ENCODE assay signal across 33 mouse cellular contexts in genomic region chr3:103745001-103745770, GRCm38 (mm10). TPM values are rescaled to one million over a fixed set of nuclear protein-coding genes. Genes with fewer than 3 reads are reported as not detected.
DNase-seq lines count a peak whose midpoint lies in the region; ATAC-seq and TF ChIP-seq lines count a peak whose summit lies in the region.
"Had no signal": no experiment of that assay in that cellular context is flagged by ENCODE, and none has a peak within 500 bp of the region (broad histone marks: within the 10 kb centered on the region; RNA-seq: fewer than 3 reads in every experiment).

No protein-coding gene starts in this region.

- no peak for TF ChIP-seq EP300 in liver, postnatal 0 days (IDR thresholded peaks at IDR 0.05; ENCODE audit: low read depth)
- TF ChIP-seq EP300 in MEL (IDR thresholded peaks at IDR 0.05; ENCODE audit: low read depth in 1 of 2, low read length in 2 of 2): peak; percentile 68 to 79

- 87% methylated on average over 14 of the region's 14 CpGs for WGBS in liver, postnatal 0 days (ENCODE audit: insufficient replicate concordance)
- 89% methylated on average over 14 of the region's 14 CpGs for WGBS in liver, embryonic 11.5 days

- H3K9me3 ChIP-seq in liver, postnatal 0 days (ENCODE audit: low read length): no peaks in the 10 kb centered on the region
- no peaks in the 10 kb centered on the region for H3K9me3 ChIP-seq in liver, embryonic 11.5 days (ENCODE audit: control insufficient read depth, low read length)
- no peaks in the 10 kb centered on the region for H3K9me3 ChIP-seq in MEL (replicated peaks; ENCODE audit: insufficient read depth, low read length)
- H3K9me3 ChIP-seq: embryonic facial prominence, embryonic 12.5 days; forebrain, embryonic 12.5 days; hindbrain, embryonic 10.5 days; intestine, embryonic 15.5 days; limb, embryonic 13.5 days; liver, embryonic 13.5 days had no signal

- TF ChIP-seq CTCF in liver, postnatal 0 days (IDR thresholded peaks at IDR 0.05; ENCODE audit: low read depth): no peak
- no peak for TF ChIP-seq CTCF in MEL (IDR thresholded peaks at IDR 0.05 in 2 of 3, conservative IDR thresholded peaks at IDR 0.05 in 1 of 3; ENCODE audit: control insufficient read depth in 1 of 3, insufficient read depth in 1 of 3, low read depth in 2 of 3, low read length in 3 of 3, poor library complexity in 1 of 3, severe bottlenecking in 1 of 3)

- H3K27ac ChIP-seq in liver, postnatal 0 days (ENCODE audit: low read depth): 0 out of 2 replicates have a peak overlapping the region, but pooled peaks have one; percentile 32
- H3K27ac ChIP-seq in liver, embryonic 11.5 days (ENCODE audit: low read depth, low read length): no peak overlapping the region
- peak overlapping the region; percentile 24; the same call in 1 of the 2 replicates for H3K27ac ChIP-seq in MEL (ENCODE audit: control insufficient read depth, low read depth, low read length)
- H3K27ac ChIP-seq: embryonic facial prominence, embryonic 12.5 days; forebrain, embryonic 12.5 days; gastrocnemius, adult 2 months; hindbrain, embryonic 10.5 days; intestine, embryonic 15.5 days; layer of hippocampus, adult 2 months; limb, embryonic 13.5 days; liver, embryonic 13.5 days had no signal

- H3K9ac ChIP-seq in liver, postnatal 0 days (replicated peaks): no peak overlapping the region
- H3K9ac ChIP-seq in liver, embryonic 11.5 days (ENCODE audit: low read depth, low read length): no peak overlapping the region
- H3K9ac ChIP-seq in MEL (ENCODE audit: control insufficient read depth, low read depth, low read length, poor library complexity, severe bottlenecking): no peak overlapping the region
- H3K9ac ChIP-seq: embryonic facial prominence, embryonic 12.5 days; forebrain, embryonic 12.5 days; intestine, embryonic 15.5 days; limb, embryonic 13.5 days; liver, embryonic 13.5 days; lung, embryonic 14.5 days had no signal

- no peak for ATAC-seq in liver, postnatal 0 days
- ATAC-seq in liver, embryonic 11.5 days (replicated peaks; ENCODE audit: low FRiP score): no peak
- ATAC-seq in hematopoietic stem cell, adult 5-6 weeks (replicated peaks in 1 of 2; ENCODE audit: insufficient read depth in 1 of 2, low FRiP score in 2 of 2, low TSS enrichment in 1 of 2, low read depth in 1 of 2, poor library complexity in 2 of 2, severe bottlenecking in 2 of 2): peak; percentile 29 to 30; a peak in 2 of 4 replicates
- no peak for ATAC-seq in erythroid progenitor cell, adult 5-6 weeks (replicated peaks; ENCODE audit: low FRiP score, poor library complexity, severe bottlenecking)
- no peak for ATAC-seq in CD4-positive, CD25-positive, alpha-beta regulatory T cell, adult 4 months
- ATAC-seq: hindbrain, embryonic 16.5 days; intestine, embryonic 15.5 days had no signal

- no peaks in the 10 kb centered on the region for H3K27me3 ChIP-seq in liver, postnatal 0 days (ENCODE audit: insufficient read depth, low read length)
- H3K27me3 ChIP-seq in liver, embryonic 11.5 days (replicated peaks; ENCODE audit: control insufficient read depth, insufficient read depth, low read length): no peaks in the 10 kb centered on the region
- no peaks in the 10 kb centered on the region for H3K27me3 ChIP-seq in MEL (ENCODE audit: control insufficient read depth in 1 of 2, insufficient read depth in 2 of 2, low read length in 2 of 2)
- H3K27me3 ChIP-seq: embryonic facial prominence, embryonic 12.5 days; forebrain, embryonic 12.5 days; intestine, embryonic 15.5 days; limb, embryonic 13.5 days; liver, embryonic 13.5 days had no signal

- TF ChIP-seq POLR2A in MEL (IDR thresholded peaks at IDR 0.05; ENCODE audit: control insufficient read depth in 1 of 2, insufficient read depth in 1 of 2, low read depth in 1 of 2, low read length in 2 of 2, poor library complexity in 1 of 2): no peak

- no peaks in the 10 kb centered on the region for H3K4me1 ChIP-seq in liver, postnatal 0 days (ENCODE audit: insufficient read depth)
- H3K4me1 ChIP-seq in liver, embryonic 11.5 days (replicated peaks; ENCODE audit: control insufficient read depth, insufficient read depth, low read length): no peaks in the 10 kb centered on the region
- H3K4me1 ChIP-seq in MEL (ENCODE audit: control insufficient read depth in 1 of 2, insufficient read depth in 2 of 2, low read length in 2 of 2): peaks cover 3 to 8% of the 10 kb centered on the region in 2 experiments; a peak in 3 of 4 replicates
- H3K4me1 ChIP-seq: embryonic facial prominence, embryonic 12.5 days; intestine, embryonic 15.5 days; limb, embryonic 13.5 days had no signal

- no peak for TF ChIP-seq RAD21 in MEL (IDR thresholded peaks at IDR 0.05; ENCODE audit: low read depth, low read length)

- no peak overlapping the region for H3K4me3 ChIP-seq in liver, postnatal 0 days (ENCODE audit: low read depth, low read length)
- H3K4me3 ChIP-seq in liver, embryonic 11.5 days (ENCODE audit: low read depth, low read length): no peak overlapping the region
- no peak overlapping the region for H3K4me3 ChIP-seq in MEL (ENCODE audit: control insufficient read depth in 1 of 2, insufficient read depth in 1 of 2, low read depth in 2 of 2, low read length in 2 of 2)
- H3K4me3 ChIP-seq: embryonic facial prominence, embryonic 12.5 days; forebrain, embryonic 12.5 days; gastrocnemius, adult 2 months; hindbrain, embryonic 10.5 days; intestine, embryonic 15.5 days; layer of hippocampus, adult 2 months; limb, embryonic 13.5 days; liver, embryonic 13.5 days had no signal

- no peaks in the 10 kb centered on the region for H3K79me2 ChIP-seq in MEL (ENCODE audit: control insufficient read depth, insufficient read depth, low read length, poor library complexity)

- no peak for DNase-seq in liver, postnatal 0 days
- no peak for DNase-seq in liver, embryonic 11.5 days (ENCODE audit: low spot score)
- DNase-seq in MEL (ENCODE audit: low read depth, low spot score): peak; percentile 72
- DNase-seq in kidney, postnatal 36 days: no peak
- DNase-seq: adrenal gland, postnatal 25 days; cerebellum, adult 11-12 months; cerebellum, postnatal 10 days; gastrocnemius, adult 2 months; kidney, adult 8-10 months; kidney, postnatal 10 days; layer of hippocampus, postnatal 36 days; liver, embryonic 13.5 days; lung, embryonic 14.5 days; thymus, adult 18-20 months; thymus, postnatal 36 days had no signal

- H3K4me2 ChIP-seq in liver, postnatal 0 days (ENCODE audit: low read depth, low read length): no peak overlapping the region
- no peak overlapping the region for H3K4me2 ChIP-seq in liver, embryonic 11.5 days
- H3K4me2 ChIP-seq: embryonic facial prominence, embryonic 12.5 days; forebrain, embryonic 12.5 days; heart, embryonic 11.5 days; intestine, embryonic 15.5 days; limb, embryonic 13.5 days; liver, embryonic 13.5 days; lung, embryonic 14.5 days had no signal

- H3K36me3 ChIP-seq in liver, postnatal 0 days (replicated peaks; ENCODE audit: insufficient read depth, low read length): peaks cover 91% of the 10 kb centered on the region
- peaks cover 43% of the 10 kb centered on the region for H3K36me3 ChIP-seq in liver, embryonic 11.5 days (ENCODE audit: control insufficient read depth, insufficient read depth, low read length)
- H3K36me3 ChIP-seq in MEL (ENCODE audit: control insufficient read depth in 1 of 2, insufficient read depth in 2 of 2, low read length in 2 of 2): peaks cover 10 to 20% of the 10 kb centered on the region in 2 experiments

TF ChIP-seq in MEL, 35 proteins besides CTCF, POLR2A, EP300 and RAD21 (continues in another document):
- TF ChIP-seq HCFC1 (IDR thresholded peaks at IDR 0.05; ENCODE audit: low read depth, low read length): no peak
- peak; percentile 10; the same call in 1 of the 2 replicates for TF ChIP-seq ELF1 (IDR thresholded peaks at IDR 0.05; ENCODE audit: low read depth, low read length)
- TF ChIP-seq NRF1 (IDR thresholded peaks at IDR 0.05; ENCODE audit: insufficient read depth, low read depth, low read length, poor library complexity, severe bottlenecking): no peak
- TF ChIP-seq USF2 (IDR thresholded peaks at IDR 0.05; ENCODE audit: borderline replicate concordance in 1 of 2, insufficient read depth in 1 of 2, low read depth in 1 of 2, low read length in 2 of 2): no peak

RNA-seq across cellular contexts. Expression of gene Gm10964, which starts 6.0 kb away (rescaled TPM):
- polyA plus RNA-seq in liver, postnatal 0 days (2015; fragmentation: Nextera tagmentation; extraction: Ambion mirVana): not detected in 2 replicates
- not detected in 2 replicates for polyA plus RNA-seq in liver, embryonic 11.5 days (2014; fragmentation: Nextera tagmentation; extraction: Ambion mirVana)
- total RNA-seq in MEL (2012; rRNA removed): not detected in 2 replicates
- not detected for polyA plus RNA-seq in MEL (2012; ENCODE audit: insufficient read depth in 1 of 2, insufficient read length in 2 of 2, low read depth in 1 of 2, low replicate concordance in 2 of 2, missing spikeins in 1 of 2)
- total RNA-seq in hematopoietic stem cell, adult 5-6 weeks (2017): not detected in 2 replicates
- total RNA-seq in erythroid progenitor cell, adult 5-6 weeks (2015; ENCODE audit: low replicate concordance): not detected in 2 replicates
- not detected in 2 replicates for total RNA-seq in erythroid progenitor cell, adult 5-6 weeks (2017; ENCODE audit: low replicate concordance)
- polyA plus RNA-seq in CD4-positive, CD25-positive, alpha-beta regulatory T cell, adult 4 months (2017; shearing (Covaris generic)): not detected
- total RNA-seq: adrenal gland, postnatal 25 days; gastrocnemius, adult 2 months; gastrocnemius, postnatal 4 days; layer of hippocampus, adult 2 months; layer of hippocampus, postnatal 36 days; left cerebral cortex, postnatal 10 days; midbrain, postnatal 0 days had no signal
- polyA plus RNA-seq: C2C12; embryonic facial prominence, embryonic 12.5 days; forebrain, embryonic 12.5 days; heart, embryonic 11.5 days; heart, postnatal 0 days; hindbrain, embryonic 10.5 days; hindbrain, embryonic 16.5 days; intestine, embryonic 15.5 days; limb, embryonic 13.5 days; liver, embryonic 13.5 days; lung, embryonic 14.5 days; midbrain, postnatal 0 days; neural tube, embryonic 14.5 days; stomach, embryonic 16.5 days had no signal

RNA-seq across cellular contexts. Expression of gene Olfml3, which starts 7.4 kb away (rescaled TPM):
- polyA plus RNA-seq in liver, postnatal 0 days (2015; fragmentation: Nextera tagmentation; extraction: Ambion mirVana): 2.6 TPM in 2 replicates
- 7.8 and 8.5 TPM in 2 replicates for polyA plus RNA-seq in liver, embryonic 11.5 days (2014; fragmentation: Nextera tagmentation; extraction: Ambion mirVana)
- total RNA-seq in MEL (2012; rRNA removed): 0.03 and 0.08 TPM in 2 replicates
- polyA plus RNA-seq in MEL (2012; ENCODE audit: insufficient read depth in 1 of 2, insufficient read length in 2 of 2, low read depth in 1 of 2, low replicate concordance in 2 of 2, missing spikeins in 1 of 2): under 1 TPM in 1 of 2 experiments, not detected in 1; 0.18 TPM
- total RNA-seq in hematopoietic stem cell, adult 5-6 weeks (2017): 0.88 and 3.1 TPM in 2 replicates
- total RNA-seq in erythroid progenitor cell, adult 5-6 weeks (2015; ENCODE audit: low replicate concordance): 1.4 and 1.7 TPM in 2 replicates
- 0.64 and 0.91 TPM in 2 replicates for total RNA-seq in erythroid progenitor cell, adult 5-6 weeks (2017; ENCODE audit: low replicate concordance)
- polyA plus RNA-seq in CD4-positive, CD25-positive, alpha-beta regulatory T cell, adult 4 months (2017; shearing (Covaris generic)): under 1 TPM; 0.34 to 0.78 TPM

RNA-seq across cellular contexts. Expression of gene Hipk1, which starts 46.2 kb away (rescaled TPM):
- 7.6 and 8.3 TPM in 2 replicates for polyA plus RNA-seq in liver, postnatal 0 days (2015; fragmentation: Nextera tagmentation; extraction: Ambion mirVana)
- 15.5 and 15.7 TPM in 2 replicates for polyA plus RNA-seq in liver, embryonic 11.5 days (2014; fragmentation: Nextera tagmentation; extraction: Ambion mirVana)
- 16.7 and 17.8 TPM in 2 replicates for total RNA-seq in MEL (2012; rRNA removed)
- 10 to 100 TPM in 1 of 2 experiments, not detected in 1; 28.7 TPM for polyA plus RNA-seq in MEL (2012; ENCODE audit: insufficient read depth in 1 of 2, insufficient read length in 2 of 2, low read depth in 1 of 2, low replicate concordance in 2 of 2, missing spikeins in 1 of 2)
- total RNA-seq in hematopoietic stem cell, adult 5-6 weeks (2017): 105 and 128 TPM in 2 replicates
- 303 and 379 TPM in 2 replicates for total RNA-seq in erythroid progenitor cell, adult 5-6 weeks (2015; ENCODE audit: low replicate concordance)
- 286 and 299 TPM in 2 replicates for total RNA-seq in erythroid progenitor cell, adult 5-6 weeks (2017; ENCODE audit: low replicate concordance)
- 10 to 100 TPM; 25.6 to 29.8 TPM for polyA plus RNA-seq in CD4-positive, CD25-positive, alpha-beta regulatory T cell, adult 4 months (2017; shearing (Covaris generic))

Comparison
In these comparisons a context has a peak if more than half of its experiments do, and no peak if none do; other contexts are left out.
1. ATAC-seq: peak in hematopoietic stem cell, adult 5-6 weeks (2 of 2); none in liver, postnatal 0 days (single experiment), liver, embryonic 11.5 days (single experiment), erythroid progenitor cell, adult 5-6 weeks (single experiment) and CD4-positive, CD25-positive, alpha-beta regulatory T cell, adult 4 months (single experiment).